27 mouse cellular contexts compared by ENCODE assay signal in the genomic region with DNA sequence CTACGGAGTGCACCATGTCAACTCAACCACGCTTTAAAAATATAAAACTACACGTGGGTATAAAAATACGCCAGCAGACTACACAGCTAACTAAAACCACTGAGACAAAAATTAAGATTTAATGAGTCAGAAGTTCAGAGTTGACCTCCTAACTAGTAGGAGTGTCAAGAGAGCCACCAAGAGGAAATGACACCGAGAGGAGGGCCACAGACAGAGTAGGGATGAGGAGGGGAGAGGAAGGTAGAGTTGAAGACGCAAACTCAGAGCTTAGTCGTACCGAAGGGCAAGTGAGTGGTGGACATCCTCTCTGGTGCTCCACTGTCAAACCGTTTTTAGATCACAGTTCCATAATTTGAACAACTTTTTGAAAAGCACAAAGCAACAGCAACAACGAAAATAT.
"Had no signal": no experiment of that assay in that cellular context is flagged by ENCODE, and none has a peak within 500 bp of the region (broad histone marks: within the 10 kb centered on the region; RNA-seq: fewer than 3 reads in every experiment).

No protein-coding gene starts in this region.

- H3K27ac ChIP-seq: heart, adult 2 months; heart, embryonic 13.5 days; heart, embryonic 15.5 days; hindbrain, embryonic 13.5 days; hindbrain, embryonic 15.5 days; hindbrain, postnatal 0 days; kidney, embryonic 15.5 days; kidney, postnatal 0 days; layer of hippocampus, adult 2 months; left cerebral cortex, adult 2 months; limb, embryonic 10.5 days; limb, embryonic 12.5 days; liver, embryonic 13.5 days had no signal

- H3K27me3 ChIP-seq: heart, embryonic 13.5 days; heart, embryonic 15.5 days; hindbrain, embryonic 13.5 days; hindbrain, embryonic 15.5 days; kidney, embryonic 15.5 days; limb, embryonic 12.5 days; liver, embryonic 13.5 days had no signal

- H3K4me1 ChIP-seq: heart, embryonic 13.5 days; heart, embryonic 15.5 days; kidney, embryonic 15.5 days; limb, embryonic 10.5 days; liver, embryonic 13.5 days had no signal

- H3K4me3 ChIP-seq: heart, adult 2 months; heart, embryonic 13.5 days; heart, embryonic 15.5 days; hindbrain, embryonic 13.5 days; hindbrain, embryonic 15.5 days; kidney, embryonic 15.5 days; layer of hippocampus, adult 2 months; left cerebral cortex, adult 2 months; limb, embryonic 10.5 days; limb, embryonic 12.5 days; liver, embryonic 13.5 days had no signal

- H3K9ac ChIP-seq: heart, embryonic 13.5 days; heart, embryonic 15.5 days; hindbrain, embryonic 13.5 days; hindbrain, embryonic 15.5 days; kidney, embryonic 15.5 days; limb, embryonic 12.5 days; liver, embryonic 13.5 days had no signal

- H3K4me2 ChIP-seq: heart, embryonic 11.5 days; heart, embryonic 13.5 days; heart, embryonic 15.5 days; hindbrain, embryonic 13.5 days; hindbrain, embryonic 15.5 days; kidney, embryonic 15.5 days; limb, embryonic 12.5 days; liver, embryonic 11.5 days; liver, embryonic 13.5 days had no signal

- H3K36me3 ChIP-seq: heart, embryonic 13.5 days; heart, embryonic 15.5 days; hindbrain, embryonic 13.5 days; hindbrain, embryonic 15.5 days; kidney, embryonic 15.5 days; limb, embryonic 10.5 days; limb, embryonic 12.5 days; liver, embryonic 13.5 days had no signal

- ATAC-seq: hindbrain, postnatal 0 days; intestine, embryonic 16.5 days had no signal

- H3K9me3 ChIP-seq: heart, embryonic 13.5 days; heart, embryonic 15.5 days; hindbrain, embryonic 13.5 days; hindbrain, embryonic 15.5 days; kidney, embryonic 15.5 days; limb, embryonic 10.5 days; limb, embryonic 12.5 days; liver, embryonic 13.5 days had no signal

- DNase-seq: gastrocnemius, postnatal 14 days; gastrocnemius, postnatal 36 days; heart, adult 11 months; heart, adult 2 months; heart, postnatal 14 days; heart, postnatal 36 days; kidney, adult 11 months; kidney, adult 2 months; kidney, adult 9 months; kidney, postnatal 14 days; kidney, postnatal 4 days; liver; liver, embryonic 13.5 days had no signal
